Mouse (Mus musculus) kidney, postnatal 0 days (tissue): ENCODE measurements at regions not wholly inside any gene's neighbourhood (a gene's known extent, or its start where the extent isn't known, plus 50 kb on each side); places are given as distances from the start of the nearest gene placed in this dataset.

Experiments
- ATAC-seq: fragments of 200-750 bp; cut with Nextera tagmentation; replicated peaks from 2 replicates; pipeline ENCODE4 v1.8.0; 2017; ENCODE audit warnings: low read depth, moderate number of reproducible peaks, moderate TSS enrichment, moderate library complexity; ENCODE audit not compliant: low FRiP score
- DNase-seq: peaks from one replicate; pipeline ENCODE4 v3.0.0-alpha.2; 2016; ENCODE audit warnings: low spot score
- H3K27ac ChIP-seq: fragments of 300-500 bp; sonication (generic); 2 replicates; pipeline ENCODE4 v1.5.1; 2014; ENCODE audit warnings: mild to moderate bottlenecking
- H3K27me3 ChIP-seq: fragments of 300-500 bp; sonication (generic); 2 replicates; pipeline ENCODE4 v1.6.1; 2014; ENCODE audit warnings: low read length, mixed read lengths; ENCODE audit not compliant: insufficient read depth
- H3K36me3 ChIP-seq: fragments of 300-500 bp; sonication (generic); 2 replicates; pipeline ENCODE4 v1.6.1; 2014; ENCODE audit warnings: low read length, mixed read lengths; ENCODE audit not compliant: insufficient read depth
- H3K4me1 ChIP-seq: fragments of 300-500 bp; sonication (generic); replicated peaks from 2 replicates; pipeline ENCODE4 v1.6.1; 2014; ENCODE audit warnings: antibody characterized with exemption, low read length, mixed read lengths; ENCODE audit not compliant: insufficient read depth
- H3K4me2 ChIP-seq: fragments of 300-500 bp; sonication (generic); 2 replicates; pipeline ENCODE4 v1.6.1; 2014; ENCODE audit warnings: mild to moderate bottlenecking, low read length, moderate library complexity, mixed read lengths
- H3K4me3 ChIP-seq: fragments of 300-500 bp; sonication (generic); replicated peaks from 2 replicates; pipeline ENCODE4 v1.5.1; 2014; ENCODE audit warnings: low read depth, low read length
- H3K9ac ChIP-seq: fragments of 300-500 bp; sonication (generic); 2 replicates; pipeline ENCODE4 v1.6.1; 2014; ENCODE audit warnings: low read depth, low read length
- H3K9me3 ChIP-seq: fragments of 300-500 bp; sonication (generic); replicated peaks from 2 replicates; pipeline ENCODE4 v1.6.1; 2016; ENCODE audit warnings: low read length, inconsistent platforms, mixed read lengths
- CTCF ChIP-seq: IDR thresholded peaks from 2 replicates; pipeline ENCODE4 v1.5.1; 2016; ENCODE audit warnings: antibody characterized with exemption, low read depth, mild to moderate bottlenecking, moderate library complexity
- WGBS: fragments of 180-500 bp; shearing (Covaris S2); extraction: QIAGEN DNeasy Blood & Tissue Kit; methylation state at CpG from one replicate; pipeline ENCODE4 v1.1.7; 2014; 5-methylcytosine and 5-hydroxymethylcytosine counted together

DNA sequence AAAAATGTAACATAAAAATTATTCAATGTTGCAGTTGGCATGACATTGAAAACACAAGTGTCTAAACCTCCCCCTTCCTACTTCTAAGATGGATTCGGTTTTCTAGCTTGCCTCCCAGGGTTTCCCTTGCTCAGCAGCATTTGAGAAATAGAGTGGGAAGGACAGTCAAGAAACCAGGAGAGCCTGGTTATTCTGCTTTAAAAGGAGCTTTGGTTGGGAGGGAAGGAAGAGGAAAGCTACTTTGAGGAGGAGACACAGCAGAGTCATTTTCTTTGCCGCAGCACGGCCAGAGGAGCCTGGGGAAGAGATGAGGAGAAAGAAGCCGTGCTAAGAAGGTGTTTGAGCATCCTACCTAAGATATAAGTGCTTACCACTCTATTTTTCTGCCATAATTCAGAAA, 71.9 kb upstream of the Ndufb6 start:
- no peak overlapping the region for H3K4me3 ChIP-seq
- H3K9me3 ChIP-seq: no peaks in the 10 kb centered on the region
- ATAC-seq (no peak), DNase-seq (no peak)
- H3K9ac ChIP-seq: no peak overlapping the region
- no peaks in the 10 kb centered on the region for H3K36me3 ChIP-seq
- H3K4me2 ChIP-seq: no peak overlapping the region
- no peak for TF ChIP-seq CTCF
- no peaks in the 10 kb centered on the region for H3K4me1 ChIP-seq
- WGBS: 73% methylated on average over 4 of the region's 4 CpGs
- H3K27me3 ChIP-seq: no peaks in the 10 kb centered on the region
- H3K27ac ChIP-seq: no peak overlapping the region

DNA sequence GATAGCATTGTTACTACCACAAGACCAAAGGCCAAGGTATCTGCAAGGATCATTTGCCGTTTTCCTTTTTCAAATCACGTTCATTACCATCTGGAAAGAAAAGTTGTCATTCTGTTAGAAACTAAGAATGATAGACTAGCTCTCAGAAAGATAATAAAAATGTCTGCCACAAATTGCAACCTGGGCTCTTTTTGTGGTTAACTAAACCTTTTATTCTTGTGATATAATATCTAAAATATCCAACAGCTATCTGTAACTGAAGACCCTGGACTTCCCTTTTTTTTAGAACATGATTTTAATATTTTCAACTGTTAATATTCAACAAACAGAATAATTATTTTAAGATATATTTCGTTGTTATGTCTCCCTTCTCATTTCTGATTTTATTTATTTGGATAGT, 66.6 kb upstream of the Ndufb6 start:
- no peak overlapping the region for H3K4me2 ChIP-seq
- H3K9me3 ChIP-seq: no peaks in the 10 kb centered on the region
- 51% methylated on average over 3 of the region's 3 CpGs for WGBS
- no peaks in the 10 kb centered on the region for H3K36me3 ChIP-seq
- H3K4me3 ChIP-seq: no peak overlapping the region
- no peaks in the 10 kb centered on the region for H3K27me3 ChIP-seq
- TF ChIP-seq CTCF: no peak
- H3K9ac ChIP-seq: no peak overlapping the region
- DNase-seq (no peak), ATAC-seq (no peak)
- H3K27ac ChIP-seq: no peak overlapping the region
- no peaks in the 10 kb centered on the region for H3K4me1 ChIP-seq

DNA sequence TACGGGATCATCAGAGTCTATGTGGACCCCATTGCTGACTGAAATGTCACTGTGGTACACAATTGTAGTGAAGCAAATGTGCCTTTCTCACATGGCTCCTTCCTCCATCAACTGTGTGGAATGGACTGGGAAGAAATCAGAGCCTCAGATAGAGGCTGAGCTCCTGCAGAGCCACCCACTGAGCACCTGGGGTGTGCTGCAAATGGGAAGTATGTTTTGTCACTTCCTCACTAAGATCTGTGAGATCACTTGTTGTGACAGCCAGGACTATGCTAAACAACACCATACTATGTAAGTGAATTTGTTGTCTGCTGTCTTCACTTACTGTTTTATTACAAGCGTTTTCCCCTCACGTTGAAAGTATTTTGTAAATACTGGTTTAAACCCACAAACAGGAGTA, 63.0 kb upstream of the Ndufb6 start:
- Histone ChIP-seq H3K4me1 (no peaks in the 10 kb centered on the region), H3K36me3 (no peaks in the 10 kb centered on the region), H3K9me3 (no peaks in the 10 kb centered on the region), H3K9ac (no peak overlapping the region), H3K27ac (no peak overlapping the region), H3K4me3 (no peak overlapping the region), H3K27me3 (no peaks in the 10 kb centered on the region), H3K4me2 (no peak overlapping the region)
- ATAC-seq (no peak), DNase-seq (no peak)
- WGBS: 86% methylated on average over 3 of the region's 3 CpGs
- TF ChIP-seq CTCF: no peak

DNA sequence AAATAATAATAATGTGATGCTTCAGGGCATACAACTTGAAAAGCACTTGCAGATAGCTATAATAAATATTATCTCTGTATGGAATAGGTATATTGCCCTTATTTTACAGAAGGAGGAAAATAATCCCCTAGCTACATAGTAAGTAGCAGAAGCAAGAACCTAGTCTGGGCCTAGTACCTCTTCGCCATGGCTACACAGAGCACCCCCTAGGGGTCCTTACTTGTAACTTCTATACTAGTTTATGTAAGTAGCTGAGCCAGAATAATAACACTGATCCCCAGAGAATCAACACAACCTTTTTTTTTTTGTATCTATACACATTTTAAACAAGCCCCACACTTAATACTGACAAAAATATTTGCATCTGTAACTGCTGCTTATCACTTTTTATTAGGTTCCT, 55.6 kb upstream of the Ndufb6 start:
- Histone ChIP-seq H3K27me3 (no peaks in the 10 kb centered on the region), H3K9me3 (no peaks in the 10 kb centered on the region), H3K4me3 (no peak overlapping the region), H3K4me2 (no peak overlapping the region), H3K36me3 (no peaks in the 10 kb centered on the region), H3K9ac (no peak overlapping the region), H3K27ac (no peak overlapping the region), H3K4me1 (no peaks in the 10 kb centered on the region)
- no peak for ATAC-seq
- TF ChIP-seq CTCF: no peak
- DNase-seq: no peak
- WGBS: 48% methylated on average over 1 of the region's 1 CpGs

DNA sequence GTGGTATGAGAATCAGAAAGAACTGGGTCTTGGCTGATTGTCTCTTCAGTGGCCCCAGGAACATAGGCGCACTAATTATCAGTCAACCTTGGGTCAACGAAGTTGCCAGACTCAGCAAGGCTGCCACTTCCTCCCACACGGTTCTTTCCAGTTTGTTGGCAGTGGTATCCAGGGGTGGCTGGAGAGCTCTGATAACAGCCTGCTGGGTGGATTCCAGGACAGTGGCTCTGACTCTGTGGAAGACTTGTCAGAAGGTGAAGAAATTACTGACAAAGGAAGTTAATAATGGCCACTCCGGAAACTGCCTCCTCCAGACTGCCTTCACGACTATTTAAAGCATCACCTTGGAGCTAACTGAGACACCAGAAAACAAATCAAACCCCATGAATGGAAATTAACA, 50.5 kb upstream of the Ndufb6 start:
- H3K9ac ChIP-seq: no peak overlapping the region
- 40% methylated on average over 5 of the region's 5 CpGs for WGBS
- H3K9me3 ChIP-seq: no peaks in the 10 kb centered on the region
- TF ChIP-seq CTCF: no peak
- H3K27ac ChIP-seq: no peak overlapping the region
- no peak overlapping the region for H3K4me3 ChIP-seq
- H3K4me2 ChIP-seq: no peak overlapping the region
- no peak for ATAC-seq
- no peaks in the 10 kb centered on the region for H3K4me1 ChIP-seq
- DNase-seq: peak; percentile 12
- no peaks in the 10 kb centered on the region for H3K27me3 ChIP-seq
- no peaks in the 10 kb centered on the region for H3K36me3 ChIP-seq
